Mouse (Mus musculus): ENCODE results near the gene Ptgfrn.

GRCm38 (mm10) chr3:101076966-101077709 lies 32.9 kb downstream of the Ptgfrn start:
- TF ChIP-seq CTCF (IDR thresholded peaks at IDR 0.05) (no peak), EP300 (IDR thresholded peaks at IDR 0.05; ENCODE audit: insufficient read depth, low read depth, low read length) (no peak), POLR2A (IDR thresholded peaks at IDR 0.05; ENCODE audit: insufficient read depth, low read depth, low read length) (no peak)
